Mouse (Mus musculus) bone marrow, adult 2 months (tissue): ENCODE results near the gene Sdk2.

Experiments used
- CTCF ChIP-seq: fragments of 200-500 bp; IDR thresholded peaks from 2 replicates; pipeline ENCODE4 v1.5.1; 2011; ENCODE audit warnings: low read length, control low read depth; ENCODE audit not compliant: control insufficient read depth, insufficient read depth
- POLR2A ChIP-seq: fragments of 200-500 bp; IDR thresholded peaks from 2 replicates; pipeline ENCODE4 v1.6.1; 2011; ENCODE audit warnings: low read depth, mild to moderate bottlenecking, control low read depth, low read length, borderline replicate concordance; ENCODE audit not compliant: control insufficient read depth

GRCm38 (mm10) chr11:114066098-114066950, 522 bp downstream of the Sdk2 start:
- TF ChIP-seq CTCF (no peak), POLR2A (no peak)
